Mouse (Mus musculus) stomach, postnatal 0 days (tissue): Measurements from ENCODE around the gene Arnt2. TPM values are rescaled to one million over a fixed set of nuclear protein-coding genes. Genes with fewer than 3 reads are reported as not detected.

ENCODE experiments used
- ATAC-seq: fragments of 200-750 bp; cut with Nextera tagmentation; 2 replicates; pipeline ENCODE4 v1.8.0; 2017; ENCODE audit not compliant: low FRiP score, low TSS enrichment
- DNase-seq: peaks from one replicate; pipeline ENCODE4 v3.0.0-alpha.2; 2016; ENCODE audit warnings: low spot score
- H3K27ac ChIP-seq: fragments of 300-500 bp; sonication (generic); replicated peaks from 2 replicates; pipeline ENCODE4 v1.5.1; 2014; ENCODE audit warnings: mild to moderate bottlenecking, control low read depth
- H3K27me3 ChIP-seq: fragments of 300-500 bp; sonication (generic); 2 replicates; pipeline ENCODE4 v1.6.1; 2014; ENCODE audit warnings: low read length; ENCODE audit not compliant: control insufficient read depth, insufficient read depth
- H3K36me3 ChIP-seq: fragments of 300-500 bp; sonication (generic); 2 replicates; pipeline ENCODE4 v1.6.1; 2014; ENCODE audit warnings: low read length, mixed read lengths; ENCODE audit not compliant: control insufficient read depth, insufficient read depth
- H3K4me1 ChIP-seq: fragments of 300-500 bp; sonication (generic); replicated peaks from 2 replicates; pipeline ENCODE4 v1.6.1; 2014; ENCODE audit warnings: antibody characterized with exemption; ENCODE audit not compliant: control insufficient read depth, insufficient read depth
- H3K4me2 ChIP-seq: fragments of 300-500 bp; sonication (generic); replicated peaks from 2 replicates; pipeline ENCODE4 v1.6.1; 2014; ENCODE audit warnings: low read depth, mild to moderate bottlenecking, control low read depth, moderate library complexity
- H3K4me3 ChIP-seq: fragments of 300-500 bp; sonication (generic); 2 replicates; pipeline ENCODE4 v1.5.1; 2014; ENCODE audit warnings: low read depth, low read length, control low read depth
- H3K9ac ChIP-seq: fragments of 300-500 bp; sonication (generic); 2 replicates; pipeline ENCODE4 v1.6.1; 2014; ENCODE audit warnings: mild to moderate bottlenecking, low read length, control low read depth, mixed read lengths
- H3K9me3 ChIP-seq: fragments of 300-500 bp; sonication (generic); 2 replicates; pipeline ENCODE4 v1.6.1; 2016; ENCODE audit warnings: low read length; ENCODE audit not compliant: control insufficient read depth
- CTCF ChIP-seq: IDR thresholded peaks from 2 replicates; pipeline ENCODE4 v1.5.1; 2016; ENCODE audit warnings: antibody characterized with exemption, low read depth, mild to moderate bottlenecking, moderate library complexity
- EP300 ChIP-seq: optimal IDR thresholded peaks from 2 replicates; pipeline ENCODE3; 2016; ENCODE audit warnings: antibody characterized with exemption
- WGBS: fragments of 180-500 bp; shearing (Covaris S2); extraction: QIAGEN DNeasy Blood & Tissue Kit; methylation state at CpG from one replicate; pipeline ENCODE4 v1.1.7; 2014; 5-methylcytosine and 5-hydroxymethylcytosine counted together
- polyA plus RNA-seq: library from polyadenylated mRNA; unstranded; fragments of >200 nt; fragmentation: Nextera tagmentation; extraction: Ambion mirVana; gene quantifications from 2 replicates; pipeline ENCODE4 v1.2.1, GENCODE M21; 2015

Arnt2 gene
- polyA plus RNA-seq, 1 experiment from 2014 or later = 0.89 TPM

- no peak for ATAC-seq
- no peak overlapping the region for H3K27ac ChIP-seq
- H3K9me3 ChIP-seq = no peaks in the 10 kb centered on the region
- no peak overlapping the region for H3K9ac ChIP-seq
- 61% methylated on average over 7 of the region's 7 CpGs for WGBS
- no peaks in the 10 kb centered on the region for H3K27me3 ChIP-seq
- no peak overlapping the region for H3K4me2 ChIP-seq
- H3K4me3 ChIP-seq = no peak overlapping the region
- TF ChIP-seq CTCF = no peak
- no peak for DNase-seq
- H3K36me3 ChIP-seq = no peaks in the 10 kb centered on the region
- no peaks in the 10 kb centered on the region for H3K4me1 ChIP-seq
Measured at GRCm38 (mm10) chr7:84249381-84249780, 160.6 kb downstream of the Arnt2 start.

GRCm38 (mm10) chr7:84247960-84248665, 161.9 kb downstream of the Arnt2 start:
- Histone ChIP-seq H3K36me3 (no peaks in the 10 kb centered on the region), H3K9ac (no peak overlapping the region), H3K4me2 (no peak overlapping the region), H3K4me3 (no peak overlapping the region), H3K9me3 (no peaks in the 10 kb centered on the region), H3K27ac (peak overlapping the region; percentile 24; the same call in 1 of the 2 replicates), H3K4me1 (no peaks in the 10 kb centered on the region), H3K27me3 (no peaks in the 10 kb centered on the region)
- TF ChIP-seq CTCF = no peak
- no peak for TF ChIP-seq EP300
- ATAC-seq (no peak), DNase-seq (no peak)
- 33% methylated on average over 3 of the region's 3 CpGs for WGBS

GRCm38 (mm10) chr7:84246878-84247277, 163.1 kb downstream of the Arnt2 start:
- peak overlapping the region; percentile 80 for H3K27ac ChIP-seq
- H3K36me3 ChIP-seq = no peaks in the 10 kb centered on the region
- H3K9me3 ChIP-seq = no peaks in the 10 kb centered on the region
- no peak for DNase-seq
- 75% methylated on average over 5 of the region's 5 CpGs for WGBS
- H3K4me3 ChIP-seq = no peak overlapping the region
- no peaks in the 10 kb centered on the region for H3K27me3 ChIP-seq
- TF ChIP-seq CTCF = no peak
- peak; percentile 60 for TF ChIP-seq EP300
- no peak overlapping the region for H3K4me2 ChIP-seq
- ATAC-seq = peak; percentile 80
- no peak overlapping the region for H3K9ac ChIP-seq
- no peaks in the 10 kb centered on the region for H3K4me1 ChIP-seq

- Histone ChIP-seq H3K27ac (peak overlapping the region; percentile 80), H3K9ac (no peak overlapping the region), H3K27me3 (no peaks in the 10 kb centered on the region), H3K4me2 (no peak overlapping the region), H3K4me1 (no peaks in the 10 kb centered on the region), H3K9me3 (no peaks in the 10 kb centered on the region), H3K36me3 (no peaks in the 10 kb centered on the region), H3K4me3 (no peak overlapping the region)
- no peak for DNase-seq
- WGBS = 56% methylated on average over 2 of the region's 2 CpGs
- ATAC-seq = no peak
- TF ChIP-seq CTCF = no peak
- TF ChIP-seq EP300 = no peak
Measured at GRCm38 (mm10) chr7:84246093-84246492, 163.9 kb downstream of the Arnt2 start.

GRCm38 (mm10) chr7:84240406-84240805, 169.6 kb downstream of the Arnt2 start:
- TF ChIP-seq EP300 (no peak), CTCF (no peak)
- Histone ChIP-seq H3K9me3 (no peaks in the 10 kb centered on the region), H3K36me3 (no peaks in the 10 kb centered on the region), H3K4me1 (no peaks in the 10 kb centered on the region), H3K4me2 (no peak overlapping the region), H3K9ac (no peak overlapping the region), H3K27ac (peak overlapping the region; percentile 35; the same call in 1 of the 2 replicates), H3K27me3 (no peaks in the 10 kb centered on the region), H3K4me3 (no peak overlapping the region)
- ATAC-seq (no peak), DNase-seq (no peak)
- WGBS = 19% methylated on average over 3 of the region's 3 CpGs

GRCm38 (mm10) chr7:84237655-84238054, 172.3 kb downstream of the Arnt2 start:
- TF ChIP-seq CTCF (no peak), EP300 (no peak)
- ATAC-seq (no peak), DNase-seq (no peak)
- no peak overlapping the region for H3K4me3 ChIP-seq
- 33% methylated on average over 4 of the region's 4 CpGs for WGBS
- no peaks in the 10 kb centered on the region for H3K36me3 ChIP-seq
- no peak overlapping the region for H3K4me2 ChIP-seq
- H3K9ac ChIP-seq = no peak overlapping the region
- no peaks in the 10 kb centered on the region for H3K27me3 ChIP-seq
- H3K27ac ChIP-seq = 0 out of 2 replicates have a peak overlapping the region, but pooled peaks have one; percentile 35
- no peaks in the 10 kb centered on the region for H3K9me3 ChIP-seq
- H3K4me1 ChIP-seq = no peaks in the 10 kb centered on the region
